Mouse (Mus musculus) embryonic facial prominence, embryonic 15.5 days (tissue): Measurements from ENCODE around the gene Ppp1ca. TPM values are rescaled to one million over a fixed set of nuclear protein-coding genes. Genes with fewer than 3 reads are reported as not detected.

Source experiments
- microRNA-seq: library from miRNA; unstranded; fragments of <30 nt; microRNA quantifications from one replicate; pipeline ENCODE4, GENCODE M21; 2016; ENCODE audit warnings: borderline number of aligned reads
- polyA plus RNA-seq: library from polyadenylated mRNA; unstranded; fragments of >200 nt; fragmentation: Nextera tagmentation; extraction: Ambion mirVana; gene quantifications from 2 replicates; pipeline ENCODE4 v1.2.1, GENCODE M21; 2015

Gene Ppp1ca
- polyA plus RNA-seq, 1 experiment from 2014 or later: 745 TPM

Small RNAs within 50 kb of the gene (microRNA-seq; reads per million reads assigned to microRNA genes)
- not detected for gene Gm26115

Other genes starting within 250 kb of the Ppp1ca start
- gene Aldh3b3, start 233.4 kb upstream of the Ppp1ca start, polyA plus RNA-seq: 2.8 and 3.2 TPM in 2 replicates
- gene Aldh3b2, start 219.7 kb upstream of the Ppp1ca start, polyA plus RNA-seq: 22.8 and 25.3 TPM in 2 replicates
- gene Acy3, start 205.5 kb upstream of the Ppp1ca start, polyA plus RNA-seq: 5.5 and 6.0 TPM in 2 replicates
- not detected in 2 replicates for gene Tbx10, start 199.3 kb upstream of the Ppp1ca start, polyA plus RNA-seq
- gene Nudt8, start 191.5 kb upstream of the Ppp1ca start, polyA plus RNA-seq: 31.0 and 35.8 TPM in 2 replicates
- gene Gm49405, start 191.4 kb upstream of the Ppp1ca start, polyA plus RNA-seq: 3.9 and 4.7 TPM in 2 replicates
- gene Doc2g, start 188.8 kb upstream of the Ppp1ca start, polyA plus RNA-seq: 5.4 and 5.6 TPM in 2 replicates
- 190 and 202 TPM in 2 replicates for gene Ndufv1, start 179.3 kb upstream of the Ppp1ca start, polyA plus RNA-seq
- gene Gstp1, start 154.1 kb upstream of the Ppp1ca start, polyA plus RNA-seq: 511 and 558 TPM in 2 replicates
- gene Gstp2, start 146.0 kb upstream of the Ppp1ca start, polyA plus RNA-seq: 3.4 and 3.7 TPM in 2 replicates
- gene Gstp3, start 132.5 kb upstream of the Ppp1ca start, polyA plus RNA-seq: 0.41 and 0.77 TPM in 2 replicates
- gene Cabp2, start 110.5 kb upstream of the Ppp1ca start, polyA plus RNA-seq: not detected in 2 replicates
- gene Cdk2ap2, start 94.9 kb upstream of the Ppp1ca start, polyA plus RNA-seq: 84.6 and 92.8 TPM in 2 replicates
- 9.7 and 10.8 TPM in 2 replicates for gene Pitpnm1, start 92.1 kb upstream of the Ppp1ca start, polyA plus RNA-seq
- 98.5 and 100 TPM in 2 replicates for gene Aip, start 66.2 kb upstream of the Ppp1ca start, polyA plus RNA-seq
- gene Gpr152, start 52.3 kb upstream of the Ppp1ca start, polyA plus RNA-seq: not detected in 2 replicates
- gene Cabp4, start 48.0 kb upstream of the Ppp1ca start, polyA plus RNA-seq: 0.31 and 0.37 TPM in 2 replicates
- 159 and 178 TPM in 2 replicates for gene Coro1b, start 43.4 kb upstream of the Ppp1ca start, polyA plus RNA-seq
- gene Ptprcap, start 38.5 kb upstream of the Ppp1ca start, polyA plus RNA-seq: 4.8 and 6.2 TPM in 2 replicates
- 66.2 and 70.4 TPM in 2 replicates for gene Rps6kb2, start 28.7 kb upstream of the Ppp1ca start, polyA plus RNA-seq
- 3.4 and 5.4 TPM in 2 replicates for gene Carns1, start 16.6 kb upstream of the Ppp1ca start, polyA plus RNA-seq
- 3.6 and 5.1 TPM in 2 replicates for gene Tbc1d10c, start 781 bp upstream of the Ppp1ca start, polyA plus RNA-seq
- 33.6 and 35.0 TPM in 2 replicates for gene Rad9a, start 9.6 kb downstream of the Ppp1ca start, polyA plus RNA-seq
- gene Clcf1, start 22.2 kb downstream of the Ppp1ca start, polyA plus RNA-seq: 10.1 and 10.2 TPM in 2 replicates
- gene AC109138.7, start 22.3 kb downstream of the Ppp1ca start, polyA plus RNA-seq: not detected in 2 replicates
- 33.5 and 34.0 TPM in 2 replicates for gene Pold4, start 39.8 kb downstream of the Ppp1ca start, polyA plus RNA-seq
- 27.5 and 34.4 TPM in 2 replicates for gene Ssh3, start 77.1 kb downstream of the Ppp1ca start, polyA plus RNA-seq
- 13.0 and 13.7 TPM in 2 replicates for gene Ankrd13d, start 91.1 kb downstream of the Ppp1ca start, polyA plus RNA-seq
- 20.1 and 24.4 TPM in 2 replicates for gene Grk2, start 114.2 kb downstream of the Ppp1ca start, polyA plus RNA-seq
- gene Kdm2a, start 206.2 kb downstream of the Ppp1ca start, polyA plus RNA-seq: 50.4 and 55.0 TPM in 2 replicates
- 47.4 and 50.5 TPM in 2 replicates for gene Rhod, start 247.4 kb downstream of the Ppp1ca start, polyA plus RNA-seq